Mouse (Mus musculus) liver, adult 2 months (tissue): ENCODE measurements at regions not wholly inside any gene's neighbourhood (a gene's known extent, or its start where the extent isn't known, plus 50 kb on each side); places are given as distances from the start of the nearest gene placed in this dataset.

Experiments
- DNase-seq: peaks from one replicate; pipeline ENCODE4 v3.0.0-alpha.2; 2011; ENCODE audit warnings: low read depth, low spot score; ENCODE audit errors: extremely low read depth
- H3K27ac ChIP-seq: fragments of 200-500 bp; replicated peaks from 2 replicates; pipeline ENCODE4 v1.5.1; 2012; ENCODE audit warnings: low read depth, mild to moderate bottlenecking, control low read depth, inconsistent platforms, low read length; ENCODE audit not compliant: insufficient read depth
- H3K27me3 ChIP-seq: fragments of 200-500 bp; 2 replicates; pipeline ENCODE4 v1.6.1; 2012; ENCODE audit warnings: mild to moderate bottlenecking, moderate library complexity, low read length, inconsistent platforms; ENCODE audit not compliant: control insufficient read depth, insufficient read depth
- H3K36me3 ChIP-seq: fragments of 200-500 bp; 2 replicates; pipeline ENCODE4 v1.6.1; 2012; ENCODE audit warnings: low read length, inconsistent platforms; ENCODE audit not compliant: control insufficient read depth, insufficient read depth
- H3K4me1 ChIP-seq: fragments of 200-500 bp; 2 replicates; pipeline ENCODE4 v1.6.1; 2011; ENCODE audit warnings: low read length; ENCODE audit not compliant: control insufficient read depth, insufficient read depth
- H3K4me3 ChIP-seq: fragments of 200-500 bp; 2 replicates; pipeline ENCODE4 v1.5.1; 2011; ENCODE audit warnings: low read depth, mild to moderate bottlenecking, control low read depth, low read length, moderate library complexity; ENCODE audit not compliant: insufficient read depth
- H3K79me2 ChIP-seq: fragments of 200-500 bp; 2 replicates; pipeline ENCODE4 v1.6.1; 2012; ENCODE audit warnings: inconsistent platforms, mild to moderate bottlenecking, low read length, moderate library complexity; ENCODE audit not compliant: control insufficient read depth, insufficient read depth
- H3K9ac ChIP-seq: fragments of 200-500 bp; 2 replicates; pipeline ENCODE4 v1.6.1; 2012; ENCODE audit warnings: low read depth, mild to moderate bottlenecking, control low read depth, inconsistent platforms, low read length
- CTCF ChIP-seq: fragments of 200-500 bp; IDR thresholded peaks from 2 replicates; pipeline ENCODE4 v1.5.1; 2011; ENCODE audit warnings: low read depth, low read length, control low read depth
- POLR2A ChIP-seq: fragments of 200-500 bp; IDR thresholded peaks from 2 replicates; pipeline ENCODE4 v1.6.1; 2011; ENCODE audit warnings: low read length, control low read depth; ENCODE audit not compliant: insufficient read depth; ENCODE audit errors: extremely low read depth
- WGBS: fragments of 180-500 bp; shearing (Covaris S2); methylation state at CpG from one replicate; pipeline ENCODE4 v1.1.7; 2018; 5-methylcytosine and 5-hydroxymethylcytosine counted together

DNA sequence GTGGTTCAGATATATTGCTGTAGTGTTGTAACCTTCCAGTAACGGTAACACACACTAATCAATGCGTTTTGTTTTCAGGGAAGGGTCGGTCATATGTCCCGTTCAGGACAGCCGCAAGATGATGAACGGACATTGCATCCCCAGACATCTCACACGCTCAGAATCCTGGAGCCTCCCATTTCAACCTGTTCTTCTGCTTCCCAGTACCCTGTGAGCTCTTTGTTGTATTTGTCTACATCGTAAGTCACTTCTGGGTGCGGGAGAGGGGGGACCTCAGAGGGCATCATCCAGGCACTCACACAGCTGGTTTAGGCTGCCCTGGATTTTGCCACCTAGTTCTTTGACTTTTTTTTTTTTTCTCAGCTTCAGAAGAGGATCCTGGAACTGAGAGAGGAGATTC is 117.9 kb upstream of the Rtl1 start:
- no peak for TF ChIP-seq POLR2A
- no peak for TF ChIP-seq CTCF
- WGBS = 89% methylated on average over 9 of the region's 9 CpGs
- no peak for DNase-seq
- Histone ChIP-seq H3K27ac (no peak overlapping the region), H3K79me2 (no peaks in the 10 kb centered on the region), H3K9ac (no peak overlapping the region), H3K4me3 (no peak overlapping the region), H3K4me1 (no peaks in the 10 kb centered on the region), H3K36me3 (no peaks in the 10 kb centered on the region), H3K27me3 (no peaks in the 10 kb centered on the region)

DNA sequence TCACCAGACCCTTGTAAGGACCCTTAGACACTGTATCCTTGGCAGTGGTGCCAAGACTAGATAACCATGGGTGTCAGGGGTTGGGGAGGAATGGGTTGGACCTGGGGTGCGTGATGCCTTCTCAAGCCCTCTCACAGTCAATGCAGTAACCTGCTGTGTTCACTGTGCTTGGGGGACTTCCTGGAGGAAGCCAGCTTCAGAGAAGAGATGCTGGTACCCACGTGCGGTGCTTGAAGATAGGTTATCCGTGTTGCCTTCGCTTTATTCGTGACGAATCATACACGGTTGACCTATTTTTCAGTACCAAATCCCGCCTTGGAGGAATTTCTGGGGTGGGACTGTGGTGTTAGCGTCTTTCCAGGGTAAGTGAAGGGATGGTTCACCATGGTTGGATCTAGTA is 138.1 kb upstream of the Rtl1 start:
- Histone ChIP-seq H3K27ac (no peak overlapping the region), H3K27me3 (no peaks in the 10 kb centered on the region), H3K9ac (no peak overlapping the region), H3K36me3 (no peaks in the 10 kb centered on the region), H3K79me2 (no peaks in the 10 kb centered on the region), H3K4me3 (no peak overlapping the region), H3K4me1 (no peaks in the 10 kb centered on the region)
- 93% methylated on average over 10 of the region's 10 CpGs for WGBS
- no peak for DNase-seq
- TF ChIP-seq POLR2A = no peak
- no peak for TF ChIP-seq CTCF

DNA sequence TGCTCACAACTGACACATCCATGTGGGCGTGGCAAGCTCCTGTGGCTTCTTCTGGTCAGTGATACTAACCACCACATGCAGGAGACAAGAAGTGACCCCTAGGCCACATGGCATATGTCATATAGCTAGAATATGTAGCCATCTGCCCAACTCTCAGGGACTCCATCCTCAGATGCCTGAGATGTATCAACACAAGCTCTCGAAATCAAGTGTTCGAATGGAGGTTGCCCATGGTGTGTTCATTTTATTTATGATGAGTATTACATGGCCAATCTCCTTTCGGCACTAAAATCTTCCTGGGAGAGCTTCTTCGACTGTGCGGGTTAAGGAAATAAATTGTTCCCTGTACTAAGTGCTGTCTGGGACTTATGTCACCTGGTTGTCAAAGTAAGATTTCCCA is 138.8 kb upstream of the Rtl1 start:
- 92% methylated on average over 6 of the region's 6 CpGs for WGBS
- H3K36me3 ChIP-seq = no peaks in the 10 kb centered on the region
- H3K9ac ChIP-seq = no peak overlapping the region
- no peaks in the 10 kb centered on the region for H3K79me2 ChIP-seq
- H3K27ac ChIP-seq = no peak overlapping the region
- H3K4me1 ChIP-seq = no peaks in the 10 kb centered on the region
- no peaks in the 10 kb centered on the region for H3K27me3 ChIP-seq
- no peak for DNase-seq
- TF ChIP-seq POLR2A (no peak), CTCF (no peak)
- H3K4me3 ChIP-seq = no peak overlapping the region

DNA sequence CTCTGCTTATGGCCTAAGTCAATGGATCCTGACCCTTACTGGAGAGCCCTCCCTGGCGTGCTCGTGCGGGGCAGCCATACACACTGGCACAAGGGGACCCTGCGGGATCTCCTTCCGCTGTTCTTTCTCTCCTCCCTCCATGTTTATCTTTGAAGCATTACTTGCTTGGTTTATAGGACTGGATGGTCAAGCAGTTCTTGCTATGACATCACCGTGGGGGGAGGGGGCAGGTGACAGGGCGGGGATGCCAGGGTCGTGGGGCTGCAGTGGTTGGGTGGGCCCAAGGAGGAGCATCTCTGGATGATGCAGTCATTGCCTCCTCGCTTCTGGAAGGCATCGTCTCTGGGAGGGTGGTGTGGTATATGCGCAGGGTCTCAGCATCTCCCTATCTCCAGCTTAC is 142.4 kb upstream of the Rtl1 start:
- no peak overlapping the region for H3K27ac ChIP-seq
- H3K9ac ChIP-seq = no peak overlapping the region
- no peaks in the 10 kb centered on the region for H3K4me1 ChIP-seq
- no peaks in the 10 kb centered on the region for H3K79me2 ChIP-seq
- no peak for DNase-seq
- no peak for TF ChIP-seq POLR2A
- no peaks in the 10 kb centered on the region for H3K36me3 ChIP-seq
- no peak overlapping the region for H3K4me3 ChIP-seq
- WGBS = 91% methylated on average over 11 of the region's 11 CpGs
- no peaks in the 10 kb centered on the region for H3K27me3 ChIP-seq

DNA sequence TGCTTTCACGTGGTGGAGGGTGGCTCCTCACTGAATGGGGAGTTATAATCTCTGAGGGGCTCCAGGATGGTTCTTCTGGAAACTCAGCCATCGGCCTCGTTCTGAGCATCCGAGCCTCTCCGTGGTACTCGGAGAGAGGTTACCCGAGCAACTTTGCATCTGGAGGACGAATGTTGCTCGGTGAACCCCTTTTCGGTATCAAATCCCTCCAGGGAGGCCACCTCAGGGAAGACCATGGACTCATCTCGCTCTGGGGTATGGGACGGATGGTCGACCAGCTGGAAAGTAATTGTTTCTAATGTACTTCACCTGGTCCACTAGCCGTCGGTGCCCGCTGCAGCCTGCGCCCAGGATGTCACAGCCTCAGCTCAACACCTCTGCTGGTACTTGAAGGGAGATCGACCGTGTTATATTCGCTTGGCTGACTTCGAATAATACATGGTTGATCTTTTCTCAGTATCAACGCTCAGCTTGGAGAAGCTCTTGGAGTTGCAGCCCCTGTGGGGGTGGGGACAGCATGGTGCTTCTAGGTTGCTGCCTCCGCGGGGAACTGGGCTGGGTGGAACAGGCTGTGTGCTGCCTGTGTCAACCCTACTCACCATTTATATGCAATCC is 143.0 kb upstream of the Rtl1 start:
- Histone ChIP-seq H3K79me2 (no peaks in the 10 kb centered on the region), H3K4me1 (no peaks in the 10 kb centered on the region), H3K27ac (no peak overlapping the region), H3K4me3 (no peak overlapping the region), H3K36me3 (no peaks in the 10 kb centered on the region), H3K9ac (no peak overlapping the region), H3K27me3 (no peaks in the 10 kb centered on the region)
- 92% methylated on average over 24 of the region's 24 CpGs for WGBS
- no peak for DNase-seq
- TF ChIP-seq POLR2A (no peak), CTCF (no peak)

DNA sequence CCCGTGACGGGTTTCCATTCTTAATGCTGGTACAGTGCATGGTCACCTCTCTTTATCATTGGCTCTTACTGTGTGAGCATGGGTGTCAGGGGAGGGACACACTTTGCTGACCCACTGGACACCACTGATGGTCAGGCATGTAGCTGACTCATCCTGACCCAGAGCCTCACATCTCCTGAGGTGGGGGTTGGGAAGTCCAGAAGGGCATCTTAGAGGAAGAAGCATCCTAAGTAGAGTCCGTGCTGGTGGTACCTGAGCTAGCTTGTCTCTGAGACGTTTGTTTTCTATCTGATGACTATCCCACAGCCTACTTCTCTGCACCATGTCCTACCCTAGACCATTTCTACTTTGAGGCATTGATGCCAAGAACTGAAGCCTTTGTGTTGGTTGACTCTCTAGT is 144.1 kb upstream of the Rtl1 start:
- no peaks in the 10 kb centered on the region for H3K27me3 ChIP-seq
- H3K36me3 ChIP-seq = no peaks in the 10 kb centered on the region
- TF ChIP-seq CTCF (no peak), POLR2A (no peak)
- no peak overlapping the region for H3K27ac ChIP-seq
- no peaks in the 10 kb centered on the region for H3K79me2 ChIP-seq
- H3K4me3 ChIP-seq = no peak overlapping the region
- DNase-seq = no peak
- no peaks in the 10 kb centered on the region for H3K4me1 ChIP-seq
- H3K9ac ChIP-seq = no peak overlapping the region
- WGBS = 86% methylated on average over 4 of the region's 4 CpGs
